Mouse (Mus musculus): ENCODE results near the gene Slc44a5.

DNA sequence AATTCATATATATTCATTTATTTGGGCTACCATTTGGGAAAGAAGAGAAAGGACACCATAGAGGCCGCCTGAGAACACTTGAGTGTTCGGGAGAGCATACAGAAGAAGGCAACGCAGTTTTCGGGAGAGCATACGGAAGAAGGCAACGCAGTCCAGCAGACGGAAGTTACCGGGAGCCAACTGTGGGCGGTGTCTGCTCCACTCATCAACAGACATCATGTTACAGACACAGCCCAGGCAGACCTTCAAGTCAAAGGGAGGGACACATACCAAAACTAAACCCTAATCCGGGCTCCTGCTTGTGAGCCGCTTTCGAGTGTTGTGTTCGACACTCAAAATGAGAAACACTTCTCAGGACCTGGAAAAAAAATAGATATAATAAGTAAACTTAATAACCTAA, 31.6 kb upstream of the Slc44a5 start:
- TF ChIP-seq POLR2A (IDR thresholded peaks at IDR 0.05; ENCODE audit: low read depth, low read length), result no peak
- TF ChIP-seq CTCF (IDR thresholded peaks at IDR 0.05; ENCODE audit: extremely low read depth, insufficient read length, insufficient replicate concordance, low read depth, low read length), result no peak

All from small intestine, adult 2 months (tissue).